Mouse (Mus musculus): Measurements from ENCODE around the gene Olfr775. TPM values are rescaled to one million over a fixed set of nuclear protein-coding genes. Genes with fewer than 3 reads are reported as not detected.

Olfr775 gene
- not detected for polyA plus RNA-seq (2017; shearing (Covaris generic))

DNA sequence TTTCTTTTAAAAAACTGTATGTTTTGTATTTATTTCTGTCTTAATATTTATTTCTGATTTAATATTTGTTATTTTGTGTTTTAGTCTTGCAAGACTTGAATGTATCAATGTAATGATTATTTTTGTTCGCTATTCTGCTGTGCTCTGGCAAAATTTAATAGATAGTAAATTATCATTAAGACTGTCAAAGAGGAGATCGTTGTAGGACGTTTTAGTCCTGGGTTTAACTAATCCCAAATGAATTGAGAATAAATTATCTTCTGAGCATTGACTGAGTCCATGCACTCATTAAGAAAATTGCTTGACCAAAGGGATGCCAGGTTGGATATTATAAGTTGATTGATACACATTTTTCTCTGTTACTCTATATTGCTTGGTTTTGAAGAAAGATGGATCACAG, at the start of gene Olfr775:
Gene Olfr775 (plus strand): TSS at position 301 of the 400 bp plus-strand sequence.

DNA sequence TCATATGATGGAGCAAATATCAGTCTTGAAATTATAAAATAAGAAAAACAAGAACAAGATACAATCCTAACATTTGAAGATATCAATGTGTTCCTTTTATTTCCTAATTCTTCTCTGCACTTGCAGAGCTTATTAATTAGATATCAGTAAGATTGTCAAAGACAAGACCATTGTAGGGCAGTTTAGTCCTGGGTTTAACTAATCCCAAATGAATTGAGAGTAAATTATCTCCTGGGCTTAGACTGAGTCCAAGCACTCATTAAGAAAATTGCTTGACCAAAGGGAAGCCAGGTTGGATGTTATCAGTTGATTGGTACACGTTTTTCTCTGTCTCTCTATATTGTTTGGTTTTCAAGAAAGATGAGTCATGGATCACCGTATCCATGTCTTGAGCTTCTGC, 12.3 kb upstream of the Olfr775 start, which contains the start of gene Olfr774:
Gene Olfr774 (plus strand): TSS at position 301 of the 400 bp plus-strand sequence.

DNA sequence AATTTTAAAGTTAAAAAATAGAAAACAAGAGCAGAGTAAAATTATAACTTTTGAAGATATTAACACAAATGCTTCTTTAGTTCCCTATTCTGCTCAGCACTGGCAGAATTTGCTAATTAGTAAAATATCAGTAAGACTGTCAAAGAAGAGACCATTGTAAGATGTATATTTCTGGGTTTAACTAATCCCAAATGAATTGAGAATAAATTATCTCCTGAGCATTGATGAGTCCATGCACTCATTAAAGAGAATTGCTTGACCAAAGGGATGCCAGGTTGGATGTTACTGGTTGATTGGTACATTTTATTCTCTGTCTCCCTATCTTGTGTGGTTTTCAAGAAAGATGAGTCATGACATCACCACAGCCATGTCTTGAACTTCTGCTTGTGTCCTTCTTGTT, 10.6 kb downstream of the Olfr775 start, which contains the start of gene Olfr776:
Gene Olfr776 (plus strand): TSS at position 301 of the 400 bp plus-strand sequence.

DNA sequence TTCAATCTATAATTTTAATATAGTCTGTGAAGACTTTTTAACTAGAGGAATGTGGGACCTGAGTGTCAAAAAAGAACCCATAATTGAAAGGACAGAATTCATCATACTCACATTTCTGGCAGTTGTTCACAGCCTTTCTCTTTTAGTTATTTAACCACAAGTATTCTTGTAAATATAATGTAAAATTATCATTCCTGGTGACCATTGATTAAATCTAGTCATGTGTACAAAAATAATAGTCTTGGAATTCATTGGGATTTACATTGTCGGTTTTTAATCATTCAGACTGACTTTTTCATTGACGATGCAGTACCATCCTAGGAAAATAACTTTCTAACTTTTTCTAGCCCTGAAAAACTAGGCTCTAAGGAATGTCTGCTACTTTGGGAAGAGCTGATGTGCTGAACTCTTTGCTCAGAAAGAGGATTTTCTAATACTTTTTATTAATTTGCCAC, 22.9 kb downstream of the Olfr775 start, which contains the start of gene Olfr777:
Gene Olfr777 (minus strand): TSS at position 405 of the 455 bp plus-strand sequence.

Other genes starting within 250 kb of the Olfr775 start
- gene Olfr763, start 237.6 kb upstream of the Olfr775 start, polyA plus RNA-seq (2017; shearing (Covaris generic)): not detected
- gene Olfr764-ps1, start 208.5 kb upstream of the Olfr775 start, polyA plus RNA-seq (2017; shearing (Covaris generic)): not detected
- not detected for gene Olfr765, start 198.4 kb upstream of the Olfr775 start, polyA plus RNA-seq (2017; shearing (Covaris generic))
- not detected for gene Olfr766-ps1, start 179.4 kb upstream of the Olfr775 start, polyA plus RNA-seq (2017; shearing (Covaris generic))
- gene Olfr767, start 165.5 kb upstream of the Olfr775 start, polyA plus RNA-seq (2017; shearing (Covaris generic)): not detected
- gene Olfr768, start 149.0 kb upstream of the Olfr775 start, polyA plus RNA-seq (2017; shearing (Covaris generic)): not detected
- gene Olfr769, start 130.6 kb upstream of the Olfr775 start, polyA plus RNA-seq (2017; shearing (Covaris generic)): not detected
- not detected for gene Olfr770, start 109.4 kb upstream of the Olfr775 start, polyA plus RNA-seq (2017; shearing (Covaris generic))
- gene Olfr771, start 83.7 kb upstream of the Olfr775 start, polyA plus RNA-seq (2017; shearing (Covaris generic)): not detected
- gene Olfr772, start 70.5 kb upstream of the Olfr775 start, polyA plus RNA-seq (2017; shearing (Covaris generic)): not detected
- not detected for gene Olfr773, start 61.0 kb upstream of the Olfr775 start, polyA plus RNA-seq (2017; shearing (Covaris generic))
- gene Olfr774, start 12.2 kb upstream of the Olfr775 start, polyA plus RNA-seq (2017; shearing (Covaris generic)): not detected
- not detected for gene Olfr776, start 10.7 kb downstream of the Olfr775 start, polyA plus RNA-seq (2017; shearing (Covaris generic))
- not detected for gene Olfr777, start 23.1 kb downstream of the Olfr775 start, polyA plus RNA-seq (2017; shearing (Covaris generic))
- gene Olfr780, start 69.7 kb downstream of the Olfr775 start, polyA plus RNA-seq (2017; shearing (Covaris generic)): not detected
- gene Olfr781, start 80.4 kb downstream of the Olfr775 start, polyA plus RNA-seq (2017; shearing (Covaris generic)): not detected
- gene Olfr782, start 100.4 kb downstream of the Olfr775 start, polyA plus RNA-seq (2017; shearing (Covaris generic)): not detected
- gene Olfr784, start 135.7 kb downstream of the Olfr775 start, polyA plus RNA-seq (2017; shearing (Covaris generic)): not detected
- gene Olfr785, start 157.0 kb downstream of the Olfr775 start, polyA plus RNA-seq (2017; shearing (Covaris generic)): not detected
- not detected for gene Olfr786, start 178.9 kb downstream of the Olfr775 start, polyA plus RNA-seq (2017; shearing (Covaris generic))
- 0.05 TPM for gene Olfr787, start 213.4 kb downstream of the Olfr775 start, polyA plus RNA-seq (2017; shearing (Covaris generic))
- not detected for gene Olfr788, start 222.6 kb downstream of the Olfr775 start, polyA plus RNA-seq (2017; shearing (Covaris generic))
- not detected for gene Olfr789, start 236.3 kb downstream of the Olfr775 start, polyA plus RNA-seq (2017; shearing (Covaris generic))